Mouse (Mus musculus): ENCODE data around the gene Ncapd2. TPM values are rescaled to one million over a fixed set of nuclear protein-coding genes. Genes with fewer than 3 reads are reported as not detected.

The Ncapd2 gene
- total RNA-seq (2012; rRNA removed) = 159 and 187 TPM in 2 replicates

DNA sequence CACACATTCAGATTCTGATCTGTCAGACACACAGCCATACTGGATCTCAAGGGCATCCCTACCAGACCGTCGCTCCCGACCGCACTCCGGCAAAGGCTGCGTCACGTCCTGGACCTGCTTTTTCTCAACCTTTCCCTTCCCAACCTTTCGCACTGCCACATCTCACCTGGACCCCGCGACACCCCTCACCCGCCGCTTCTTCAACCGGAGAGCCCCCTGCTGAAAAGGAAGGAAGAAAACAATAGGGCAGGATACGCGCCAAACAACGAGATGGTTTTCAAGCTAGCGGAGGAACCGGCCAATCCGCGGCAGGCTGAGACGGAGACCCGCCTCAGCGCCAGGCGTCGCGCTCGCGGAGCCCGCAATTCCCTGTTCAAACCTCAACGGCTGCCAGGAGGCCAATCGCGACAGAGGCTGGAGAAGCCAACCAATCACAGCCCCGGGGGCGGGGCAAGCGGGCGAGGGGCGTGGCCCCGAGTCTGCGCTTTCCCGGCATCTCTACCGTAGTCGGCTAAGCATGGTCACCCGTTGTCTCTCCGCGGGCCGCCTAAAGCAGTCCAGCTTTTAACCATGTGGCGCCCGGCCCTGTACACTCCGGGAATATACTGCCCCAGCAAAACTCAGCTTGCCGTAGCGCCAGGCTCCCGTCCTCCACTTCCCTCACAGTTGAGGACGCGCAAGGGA is at the start of gene Ncapd2, which contains the start of gene Mrpl51:
Gene Ncapd2 (minus strand): TSS at position 370 of the 684 bp plus-strand sequence.
Gene Mrpl51 (plus strand): TSS at position 470 of the 684 bp plus-strand sequence.
- DNase-seq (ENCODE audit: low read depth, low spot score) = peak; percentile 95
- H3K27ac ChIP-seq (ENCODE audit: insufficient read depth, low read depth, low read length, poor library complexity, severe bottlenecking) = peak within 1 kb of the TSS; percentile 100
- TF ChIP-seq ZC3H11A (IDR thresholded peaks at IDR 0.05; ENCODE audit: borderline replicate concordance, low read depth, low read length) = no peak
- TF ChIP-seq ZNF384 (IDR thresholded peaks at IDR 0.05; ENCODE audit: low read depth, low read length) = no peak
- peak; percentile 77; the same call in 1 of the 2 replicates for TF ChIP-seq CHD2 (IDR thresholded peaks at IDR 0.05; ENCODE audit: low read depth, low read length)
- TF ChIP-seq HCFC1 (IDR thresholded peaks at IDR 0.05; ENCODE audit: borderline replicate concordance, insufficient read depth, low read length) = peak; percentile 46; the same call in 1 of the 2 replicates
- no peak for TF ChIP-seq MAFK (IDR thresholded peaks at IDR 0.05; ENCODE audit: insufficient read depth, low read depth, low read length)
- H3K4me1 ChIP-seq (ENCODE audit: control insufficient read depth in 2 of 2, insufficient read depth in 2 of 2, low read length in 2 of 2, poor library complexity in 1 of 2) = peaks cover 1 to 2% of the 10 kb centered on the region in 2 experiments; a peak in 2 of 4 replicates
- in situ Hi-C loops (cut with MboI; ENCODE audit: low sequenced_read_pairs in 2 of 2, unreplicated experiment in 2 of 2) = no loop called here
- H3K4me3 ChIP-seq (ENCODE audit: insufficient read depth in 1 of 2, low read depth in 1 of 2, low read length in 2 of 2, poor library complexity in 1 of 2, severe bottlenecking in 1 of 2) = peak within 1 kb of the TSS; percentile 97 to 99
- peak within 1 kb of the TSS; percentile 100 for H3K9ac ChIP-seq (ENCODE audit: insufficient read depth, low read depth, low read length, poor library complexity, severe bottlenecking)
- H3K36me3 ChIP-seq (ENCODE audit: control insufficient read depth, insufficient read depth, low read length, poor library complexity, severe bottlenecking) = peaks cover 21% of the 10 kb centered on the region
- H3K9me3 ChIP-seq (ENCODE audit: control insufficient read depth, insufficient read depth, low read depth, low read length) = no peaks in the 10 kb centered on the region

DNA sequence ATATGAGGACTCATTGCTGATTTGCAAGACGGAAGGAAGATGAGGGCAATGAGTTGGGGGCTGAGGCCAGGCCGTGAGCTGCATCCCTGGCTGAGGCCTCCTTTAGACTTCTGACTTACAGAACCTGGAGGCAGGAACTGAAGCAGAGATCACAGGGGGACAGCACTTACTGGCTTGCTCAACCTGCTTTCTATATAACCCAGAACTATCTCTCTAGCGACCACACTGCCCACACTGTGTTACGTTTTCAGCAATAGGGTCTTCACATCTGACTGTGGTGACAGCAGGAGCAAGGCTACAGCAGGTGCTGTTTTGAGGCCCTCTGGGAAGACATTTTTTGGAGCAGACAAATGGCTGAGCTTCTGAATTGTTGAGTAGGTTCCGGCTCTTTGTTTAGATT is 49.1 kb upstream of the Ncapd2 start:
- H3K27ac ChIP-seq (ENCODE audit: insufficient read depth, low read depth, low read length, poor library complexity, severe bottlenecking) = no peak overlapping the region
- DNase-seq (ENCODE audit: low read depth, low spot score) = no peak
- no peaks in the 10 kb centered on the region for H3K36me3 ChIP-seq (ENCODE audit: control insufficient read depth, insufficient read depth, low read length, poor library complexity, severe bottlenecking)
- in situ Hi-C loops (cut with MboI; ENCODE audit: low sequenced_read_pairs in 2 of 2, unreplicated experiment in 2 of 2) = no loop called here
- no peak overlapping the region for H3K4me3 ChIP-seq (ENCODE audit: insufficient read depth in 1 of 2, low read depth in 1 of 2, low read length in 2 of 2, poor library complexity in 1 of 2, severe bottlenecking in 1 of 2)
- no peak for TF ChIP-seq ZNF384 (IDR thresholded peaks at IDR 0.05; ENCODE audit: low read depth, low read length)
- peaks cover 0 to 3% of the 10 kb centered on the region in 2 experiments; a peak in 1 of 4 replicates for H3K4me1 ChIP-seq (ENCODE audit: control insufficient read depth in 2 of 2, insufficient read depth in 2 of 2, low read length in 2 of 2, poor library complexity in 1 of 2)
- no peak overlapping the region for H3K9ac ChIP-seq (ENCODE audit: insufficient read depth, low read depth, low read length, poor library complexity, severe bottlenecking)
- no peaks in the 10 kb centered on the region for H3K9me3 ChIP-seq (ENCODE audit: control insufficient read depth, insufficient read depth, low read depth, low read length)

DNA sequence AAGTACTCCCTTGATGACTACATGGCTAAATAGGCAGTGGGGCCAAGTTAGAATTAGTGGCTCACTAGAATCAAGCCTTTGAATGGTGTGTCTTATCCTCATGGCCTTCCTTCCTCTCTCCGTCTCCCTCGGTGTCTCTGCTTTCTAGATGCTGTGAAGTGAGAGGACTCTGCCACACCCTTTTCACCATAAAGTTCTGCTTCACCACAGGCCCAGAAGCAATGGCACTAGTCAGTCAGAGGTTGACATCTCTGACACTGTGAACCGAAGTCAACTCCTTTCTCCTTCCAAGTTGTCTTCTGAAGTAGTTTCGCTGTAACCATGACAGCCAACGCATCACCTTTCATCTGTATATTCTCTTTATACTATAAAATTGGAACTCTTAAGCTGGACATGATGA is 48.0 kb upstream of the Ncapd2 start:
- Histone ChIP-seq H3K4me3 (ENCODE audit: insufficient read depth in 1 of 2, low read depth in 1 of 2, low read length in 2 of 2, poor library complexity in 1 of 2, severe bottlenecking in 1 of 2) (no peak overlapping the region), H3K4me1 (ENCODE audit: control insufficient read depth in 2 of 2, insufficient read depth in 2 of 2, low read length in 2 of 2, poor library complexity in 1 of 2) (peaks cover 0 to 3% of the 10 kb centered on the region in 2 experiments; a peak in 1 of 4 replicates), H3K9me3 (ENCODE audit: control insufficient read depth, insufficient read depth, low read depth, low read length) (no peaks in the 10 kb centered on the region), H3K27ac (ENCODE audit: insufficient read depth, low read depth, low read length, poor library complexity, severe bottlenecking) (no peak overlapping the region), H3K9ac (ENCODE audit: insufficient read depth, low read depth, low read length, poor library complexity, severe bottlenecking) (no peak overlapping the region), H3K36me3 (ENCODE audit: control insufficient read depth, insufficient read depth, low read length, poor library complexity, severe bottlenecking) (no peaks in the 10 kb centered on the region)
- TF ChIP-seq ZC3H11A (IDR thresholded peaks at IDR 0.05; ENCODE audit: borderline replicate concordance, low read depth, low read length) (no peak), ZNF384 (IDR thresholded peaks at IDR 0.05; ENCODE audit: low read depth, low read length) (no peak), HCFC1 (IDR thresholded peaks at IDR 0.05; ENCODE audit: borderline replicate concordance, insufficient read depth, low read length) (no peak), MAFK (IDR thresholded peaks at IDR 0.05; ENCODE audit: insufficient read depth, low read depth, low read length) (no peak)
- in situ Hi-C loops (cut with MboI; ENCODE audit: low sequenced_read_pairs in 2 of 2, unreplicated experiment in 2 of 2) = no loop called here
- DNase-seq (ENCODE audit: low read depth, low spot score) = no peak

DNA sequence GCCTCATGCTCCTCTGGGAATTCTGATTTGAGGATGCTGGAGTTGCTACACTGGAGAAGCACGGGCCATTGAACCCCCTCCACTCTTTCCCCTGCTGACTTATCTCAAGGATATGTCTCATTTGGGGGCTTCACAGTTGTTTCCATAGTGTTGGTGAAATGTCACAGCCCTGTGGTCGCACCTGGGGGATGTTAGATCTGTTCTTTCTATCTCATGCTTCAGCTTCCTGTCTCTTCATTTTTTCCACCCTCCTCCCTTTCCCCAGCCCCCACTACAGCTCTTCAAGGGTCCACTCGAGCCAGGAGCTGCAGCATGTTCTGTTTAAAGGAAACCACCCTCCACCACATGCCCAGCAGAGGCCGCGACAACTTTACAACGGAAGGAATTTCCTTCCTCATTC is 46.9 kb upstream of the Ncapd2 start:
- Histone ChIP-seq H3K36me3 (ENCODE audit: control insufficient read depth, insufficient read depth, low read length, poor library complexity, severe bottlenecking) (no peaks in the 10 kb centered on the region), H3K4me1 (ENCODE audit: control insufficient read depth in 2 of 2, insufficient read depth in 2 of 2, low read length in 2 of 2, poor library complexity in 1 of 2) (peaks cover 0 to 6% of the 10 kb centered on the region in 2 experiments; a peak in 1 of 4 replicates), H3K4me3 (ENCODE audit: insufficient read depth in 1 of 2, low read depth in 1 of 2, low read length in 2 of 2, poor library complexity in 1 of 2, severe bottlenecking in 1 of 2) (no peak overlapping the region), H3K9ac (ENCODE audit: insufficient read depth, low read depth, low read length, poor library complexity, severe bottlenecking) (no peak overlapping the region), H3K27ac (ENCODE audit: insufficient read depth, low read depth, low read length, poor library complexity, severe bottlenecking) (no peak overlapping the region), H3K9me3 (ENCODE audit: control insufficient read depth, insufficient read depth, low read depth, low read length) (no peaks in the 10 kb centered on the region)
- in situ Hi-C loops (cut with MboI; ENCODE audit: low sequenced_read_pairs in 2 of 2, unreplicated experiment in 2 of 2) = no loop called here
- DNase-seq (ENCODE audit: low read depth, low spot score) = no peak
- TF ChIP-seq HCFC1 (IDR thresholded peaks at IDR 0.05; ENCODE audit: borderline replicate concordance, insufficient read depth, low read length) = no peak
- no peak for TF ChIP-seq ZNF384 (IDR thresholded peaks at IDR 0.05; ENCODE audit: low read depth, low read length)
- TF ChIP-seq MAFK (IDR thresholded peaks at IDR 0.05; ENCODE audit: insufficient read depth, low read depth, low read length) = no peak
- no peak for TF ChIP-seq ZC3H11A (IDR thresholded peaks at IDR 0.05; ENCODE audit: borderline replicate concordance, low read depth, low read length)
- TF ChIP-seq CHD2 (IDR thresholded peaks at IDR 0.05; ENCODE audit: low read depth, low read length) = no peak

Data from ES-E14 (cell line).